Mouse (Mus musculus): ENCODE measurements around the gene Snx19. TPM values are rescaled to one million over a fixed set of nuclear protein-coding genes. Genes with fewer than 3 reads are reported as not detected.
A peak's percentile ranks its signal among the peaks of the same experiment; 100 is the strongest.

Snx19 gene
- polyA plus RNA-seq (2021): 32.7 TPM

DNA sequence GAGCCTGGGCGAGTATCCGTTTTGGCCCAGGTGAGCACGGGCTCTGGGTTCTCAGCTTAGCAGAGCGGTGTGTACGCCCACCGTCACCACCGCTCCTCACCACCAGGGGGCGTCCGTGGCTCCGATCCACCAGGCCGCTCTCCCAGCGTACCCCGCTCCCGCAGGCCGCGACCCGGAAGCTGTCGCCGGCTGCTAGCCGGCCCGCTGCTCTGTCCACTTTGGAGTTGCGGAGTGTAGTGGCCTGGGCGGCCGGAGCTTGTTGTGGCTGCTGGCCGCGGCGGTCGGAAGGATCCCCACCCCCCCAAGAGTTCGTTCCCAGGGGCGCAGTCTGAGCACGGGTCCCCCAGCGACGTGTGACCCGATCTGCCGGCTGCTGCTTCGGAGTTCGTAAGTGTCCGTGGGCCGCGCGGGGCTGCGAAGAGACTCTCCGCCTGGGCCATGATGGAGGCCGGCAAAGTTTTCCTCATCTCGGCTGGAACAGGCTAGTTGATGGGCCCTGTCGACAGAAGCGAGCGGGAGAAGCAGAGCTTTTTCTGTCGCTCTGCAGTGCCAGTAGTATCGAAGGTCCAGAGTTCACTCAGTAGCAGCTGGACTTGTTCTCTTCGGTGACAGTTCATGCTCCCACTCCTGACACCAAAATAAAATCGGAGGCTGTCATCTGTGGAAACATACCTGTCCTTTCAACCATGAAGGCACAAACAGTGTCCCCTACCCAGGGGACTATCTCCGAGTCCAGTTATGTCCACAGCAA is at the start of gene Snx19:
Snx19 (plus strand) TSS at position 227 of the 751 bp plus-strand sequence.
- in situ Hi-C loops (cut with MboI; ENCODE audit: low pct_unique_long_range_greater_than_20kb): no loop called here
- CTCF ChIA-PET: interaction anchor here (0.7 to 3.0 kb wide), 9 partner anchors 11 to 766 kb away, joined by 3 to 17 read pairs (median 4); no protein-coding TSS in a partner anchor
- POLR2A ChIA-PET: interaction anchor here (1.4 kb wide), 1 partner anchor 10 kb away, joined by 4 read pairs; no protein-coding TSS in a partner anchor
- TF ChIP-seq CTCF (IDR thresholded peaks at IDR 0.05): peak; percentile 99
- peak; percentile 99 for ATAC-seq
- peak; percentile 31 for DNase-seq (ENCODE audit: low read depth, low spot score)
- peaks cover 21% of the 10 kb centered on the region for H3K27me3 ChIP-seq

DNA sequence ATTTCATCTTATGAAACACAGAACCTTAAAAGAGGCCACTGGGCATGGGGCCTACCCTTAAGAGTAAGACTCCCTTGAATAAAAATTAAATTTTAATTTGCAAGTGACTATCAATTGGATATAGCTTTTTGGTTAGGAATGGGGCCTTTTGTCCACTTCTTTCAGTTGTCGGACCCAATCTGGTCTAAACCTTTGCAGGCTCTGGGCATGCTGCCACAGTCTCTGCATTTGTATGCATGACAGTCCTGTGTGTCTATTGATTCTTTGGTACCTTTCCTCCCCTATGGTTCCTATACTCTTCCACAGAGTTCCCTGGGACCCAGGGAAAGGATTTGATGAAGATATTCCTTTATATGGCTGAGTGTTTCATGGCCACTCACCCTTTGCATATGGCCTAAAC is 26.1 kb upstream of the Snx19 start:
- ATAC-seq (no peak), DNase-seq (ENCODE audit: low read depth, low spot score) (no peak)
- peaks cover 62% of the 10 kb centered on the region for H3K27me3 ChIP-seq
- no peak for TF ChIP-seq CTCF (IDR thresholded peaks at IDR 0.05)
- in situ Hi-C loops (cut with MboI; ENCODE audit: low pct_unique_long_range_greater_than_20kb): no loop called here
- ChIA-PET POLR2A (no interaction called here), CTCF (no interaction called here)

DNA sequence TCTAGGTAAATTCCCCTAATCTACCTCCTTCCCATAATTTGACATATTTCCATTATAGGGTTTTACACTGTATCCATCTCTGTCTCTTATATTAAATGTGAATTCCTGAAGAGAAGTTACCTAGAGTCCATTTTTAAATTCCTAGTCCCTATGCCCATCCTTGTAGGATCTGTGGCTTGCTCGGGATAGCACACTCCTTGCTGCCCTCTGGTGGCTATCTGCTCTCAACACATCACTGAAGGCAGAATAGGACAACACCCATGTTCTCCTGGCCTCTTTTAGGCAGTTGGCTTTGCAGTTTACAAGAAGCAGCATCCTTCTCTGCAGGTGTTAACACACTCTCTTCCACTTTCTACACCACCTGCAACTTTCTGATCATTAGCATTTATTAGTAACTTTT is 4.0 kb upstream of the Snx19 start:
- ChIA-PET POLR2A (no interaction called here), CTCF (interaction anchor here (1.6 kb wide), 1 partner anchor 761 kb away, joined by 3 read pairs; no protein-coding TSS in a partner anchor)
- ATAC-seq: peak; percentile 68
- H3K27me3 ChIP-seq: peaks cover 42% of the 10 kb centered on the region
- DNase-seq (ENCODE audit: low read depth, low spot score): no peak
- in situ Hi-C loops (cut with MboI; ENCODE audit: low pct_unique_long_range_greater_than_20kb): loop anchor here (5.0 kb wide), 1 partner anchor 761 kb away; no protein-coding TSS in a partner anchor
- peak; percentile 86 for TF ChIP-seq CTCF (IDR thresholded peaks at IDR 0.05)

DNA sequence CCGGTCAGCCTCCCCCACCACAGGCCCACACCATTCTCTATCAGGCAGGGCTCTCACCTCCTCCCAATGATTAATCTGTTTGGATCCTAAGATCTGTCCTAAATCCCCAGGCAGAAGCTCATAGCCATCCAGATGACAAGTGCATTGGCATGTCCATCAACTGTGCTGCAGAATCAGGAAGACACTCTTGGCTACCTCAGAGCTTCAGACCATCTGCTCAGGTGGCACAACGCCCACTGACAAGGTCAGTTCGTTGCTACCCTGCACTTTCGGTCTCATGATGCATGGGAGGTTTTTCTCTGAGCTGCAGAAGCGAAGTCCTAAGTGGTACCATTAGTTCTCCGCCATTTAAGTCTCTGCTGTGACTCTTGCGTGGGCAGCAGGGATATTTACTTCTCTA is 1.7 kb upstream of the Snx19 start:
- ATAC-seq (no peak), DNase-seq (ENCODE audit: low read depth, low spot score) (no peak)
- in situ Hi-C loops (cut with MboI; ENCODE audit: low pct_unique_long_range_greater_than_20kb): no loop called here
- CTCF ChIA-PET: interaction anchor here (1.7 kb wide), 1 partner anchor 10 kb away, joined by 4 read pairs; no protein-coding TSS in a partner anchor
- POLR2A ChIA-PET: interaction anchor here (0.7 kb wide), 1 partner anchor 561 kb away, joined by 3 read pairs; no protein-coding TSS in a partner anchor
- H3K27me3 ChIP-seq: peaks cover 35% of the 10 kb centered on the region
- TF ChIP-seq CTCF (IDR thresholded peaks at IDR 0.05): no peak

DNA sequence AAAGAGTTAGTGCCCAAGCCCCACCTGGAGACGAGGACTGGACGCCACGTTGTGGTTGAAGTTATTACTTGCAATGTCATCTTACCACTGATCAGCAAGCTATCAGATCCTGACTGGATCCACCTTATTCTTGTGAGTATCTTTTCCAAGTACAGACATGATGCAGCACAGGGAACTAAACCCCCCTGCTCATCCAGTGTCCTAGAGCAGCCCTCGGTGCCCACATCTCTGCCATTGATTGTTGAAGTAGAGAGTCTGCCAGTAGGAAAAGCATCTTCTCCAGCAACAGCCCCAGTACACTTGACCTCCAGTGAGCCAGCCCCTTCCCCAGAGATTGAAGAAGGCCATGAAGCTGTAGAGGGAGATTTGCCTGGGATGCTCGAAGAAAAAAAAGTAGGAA is 1.3 kb downstream of the Snx19 start:
- ATAC-seq (no peak), DNase-seq (ENCODE audit: low read depth, low spot score) (no peak)
- ChIA-PET POLR2A (interaction anchor here (1.4 kb wide), 1 partner anchor 9 kb away, joined by 4 read pairs; no protein-coding TSS in a partner anchor), CTCF (interaction anchor here (0.9 to 3.0 kb wide), 3 partner anchors 11 to 52 kb away, joined by 4 to 17 read pairs (median 7); no protein-coding TSS in a partner anchor)
- in situ Hi-C loops (cut with MboI; ENCODE audit: low pct_unique_long_range_greater_than_20kb): no loop called here
- peaks cover 13% of the 10 kb centered on the region for H3K27me3 ChIP-seq
- TF ChIP-seq CTCF (IDR thresholded peaks at IDR 0.05): no peak

DNA sequence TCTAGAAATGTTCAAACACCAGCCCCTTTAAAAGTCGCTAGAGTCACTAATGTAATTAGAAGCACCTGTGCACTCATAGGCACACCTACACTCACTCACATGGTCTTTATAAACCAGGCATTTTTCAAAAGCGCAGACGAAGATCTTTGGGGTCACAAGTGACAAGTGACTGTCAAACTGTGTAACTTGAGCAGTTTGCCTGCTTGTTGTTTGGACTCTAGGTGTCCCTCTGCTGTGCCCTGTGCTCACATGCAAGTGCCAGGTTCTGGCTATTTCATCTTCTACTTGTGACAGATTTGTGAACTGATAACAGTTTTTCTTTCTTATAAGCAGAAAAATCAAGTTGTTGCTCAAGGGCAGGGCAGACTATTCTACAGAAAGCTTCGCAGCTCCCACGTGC is 3.5 kb downstream of the Snx19 start:
- ChIA-PET CTCF (no interaction called here), POLR2A (no interaction called here)
- DNase-seq (ENCODE audit: low read depth, low spot score) (no peak), ATAC-seq (no peak)
- in situ Hi-C loops (cut with MboI; ENCODE audit: low pct_unique_long_range_greater_than_20kb): no loop called here
- peaks cover 2% of the 10 kb centered on the region for H3K27me3 ChIP-seq
- no peak for TF ChIP-seq CTCF (IDR thresholded peaks at IDR 0.05)

DNA sequence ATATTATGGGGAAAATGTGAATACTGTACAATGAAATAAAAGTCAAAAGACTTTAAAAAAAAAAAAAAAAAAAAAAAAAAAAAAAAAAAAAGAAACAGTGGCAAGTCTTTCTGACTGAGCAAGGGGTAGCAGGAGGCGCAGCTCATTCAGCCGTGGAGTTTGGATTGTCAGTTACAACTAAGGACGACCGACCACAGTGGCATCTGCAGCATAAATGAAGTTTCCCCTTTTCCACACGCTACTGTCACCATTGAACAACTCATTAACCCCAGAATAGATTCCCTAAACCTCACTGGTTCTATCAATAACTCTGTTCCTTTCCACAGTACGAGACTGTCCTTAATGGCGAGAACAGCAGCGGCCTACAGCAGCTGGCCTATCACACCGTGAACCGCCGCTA is 5.0 kb downstream of the Snx19 start:
- no peak for TF ChIP-seq CTCF (IDR thresholded peaks at IDR 0.05)
- ChIA-PET CTCF (interaction anchor here (1.8 kb wide), 1 partner anchor 11 kb away, joined by 4 read pairs; no protein-coding TSS in a partner anchor), POLR2A (no interaction called here)
- in situ Hi-C loops (cut with MboI; ENCODE audit: low pct_unique_long_range_greater_than_20kb): no loop called here
- DNase-seq (ENCODE audit: low read depth, low spot score): no peak
- no peaks in the 10 kb centered on the region for H3K27me3 ChIP-seq
- ATAC-seq: no peak

DNA sequence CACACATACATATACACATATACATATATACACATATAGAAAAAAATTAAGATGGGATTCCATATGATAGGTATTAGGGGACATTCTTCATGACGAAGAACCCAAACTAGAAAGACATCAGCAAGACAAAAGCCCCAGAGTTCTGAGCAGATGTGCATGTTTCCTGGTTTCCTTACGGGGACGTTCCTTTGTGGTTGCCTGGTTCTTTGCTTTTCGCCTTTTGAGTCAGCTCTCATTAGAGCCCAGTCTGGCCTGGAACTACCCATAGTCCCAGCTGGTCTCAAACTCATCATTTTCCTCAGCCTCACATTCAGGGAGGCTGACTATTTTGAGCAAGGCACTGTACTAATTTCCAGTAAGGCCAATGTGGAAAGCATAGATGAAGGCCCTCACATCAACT is 7.0 kb downstream of the Snx19 start:
- TF ChIP-seq CTCF (IDR thresholded peaks at IDR 0.05): no peak
- no peaks in the 10 kb centered on the region for H3K27me3 ChIP-seq
- no peak for ATAC-seq
- in situ Hi-C loops (cut with MboI; ENCODE audit: low pct_unique_long_range_greater_than_20kb): no loop called here
- ChIA-PET CTCF (interaction anchor here (1.8 kb wide), 1 partner anchor 9 kb away, joined by 4 read pairs; no protein-coding TSS in a partner anchor), POLR2A (no interaction called here)
- DNase-seq (ENCODE audit: low read depth, low spot score): no peak

DNA sequence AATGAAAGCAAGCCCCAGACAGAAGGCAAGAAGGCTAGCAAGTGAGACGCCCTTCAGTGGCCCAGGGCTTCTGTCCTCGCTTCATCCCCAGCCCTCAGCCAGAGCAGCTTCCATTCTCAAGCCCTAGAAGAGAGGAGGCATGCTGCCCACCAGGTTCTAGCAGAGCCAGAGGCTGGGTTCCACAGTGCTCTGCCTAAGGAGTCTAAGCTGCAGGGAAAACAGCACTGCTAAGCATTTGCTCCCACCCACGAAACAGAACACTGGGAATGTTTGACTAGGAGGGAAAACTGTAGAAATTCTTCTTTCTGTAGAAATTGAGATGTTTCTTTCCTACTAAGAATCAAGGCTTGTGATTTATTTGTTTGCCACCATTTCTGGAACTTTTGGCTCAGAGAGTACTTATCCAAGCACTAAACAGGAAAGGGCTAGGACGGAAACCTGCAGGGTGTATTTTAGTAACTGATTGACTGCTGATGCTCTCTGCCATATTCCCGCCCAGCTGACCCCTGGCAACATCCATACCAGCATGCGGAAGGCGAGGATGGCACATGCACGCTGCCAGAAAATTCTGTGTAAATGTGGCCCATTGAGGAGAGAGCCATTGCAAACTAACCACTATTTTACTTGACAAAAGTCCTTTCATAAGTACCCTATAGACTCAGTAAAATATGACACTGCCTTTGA is 9.1 kb downstream of the Snx19 start:
- ChIA-PET CTCF (no interaction called here), POLR2A (interaction anchor here (1.1 kb wide), 1 partner anchor 9 kb away, joined by 4 read pairs; the partner anchor contains the start of gene Snx19)
- H3K27me3 ChIP-seq: no peaks in the 10 kb centered on the region
- ATAC-seq: no peak
- DNase-seq (ENCODE audit: low read depth, low spot score): no peak
- no peak for TF ChIP-seq CTCF (IDR thresholded peaks at IDR 0.05)
- in situ Hi-C loops (cut with MboI; ENCODE audit: low pct_unique_long_range_greater_than_20kb): no loop called here

DNA sequence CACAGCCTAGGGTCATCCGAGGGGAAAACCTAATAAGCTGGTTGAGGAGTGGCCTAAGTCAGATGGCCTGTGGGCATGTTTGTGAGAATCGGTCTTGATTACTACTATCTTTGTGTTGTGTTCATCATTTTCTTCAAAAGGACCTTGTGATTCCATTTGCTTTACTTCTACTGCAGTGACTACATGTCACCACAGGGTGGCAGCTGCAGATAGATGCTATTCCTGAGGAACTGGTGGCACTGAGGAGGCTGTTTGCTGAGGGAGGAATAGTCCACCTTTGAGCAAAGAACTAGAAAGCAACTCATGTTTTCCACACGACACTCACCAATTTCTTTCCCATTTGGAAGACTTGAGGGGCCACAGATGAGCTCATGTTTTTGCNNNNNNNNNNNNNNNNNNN is 11.6 kb downstream of the Snx19 start:
- no peak for DNase-seq (ENCODE audit: low read depth, low spot score)
- ATAC-seq: peak; percentile 83
- TF ChIP-seq CTCF (IDR thresholded peaks at IDR 0.05): peak; percentile 79
- POLR2A ChIA-PET: no interaction called here
- no peaks in the 10 kb centered on the region for H3K27me3 ChIP-seq
- in situ Hi-C loops (cut with MboI; ENCODE audit: low pct_unique_long_range_greater_than_20kb): no loop called here
- CTCF ChIA-PET: interaction anchor here (1.1 to 4.0 kb wide), 5 partner anchors 10 to 502 kb away, joined by 4 to 17 read pairs (median 4); partner anchors contain the start of gene Snx19
